In genomic region chrX:166167307-166167706, GRCm38 (mm10) we compare ENCODE assay signal across 8 mouse cellular contexts. TPM values are rescaled to one million over a fixed set of nuclear protein-coding genes. Genes with fewer than 3 reads are reported as not detected.
DNase-seq lines count a peak whose midpoint lies in the region; ATAC-seq and TF ChIP-seq lines count a peak whose summit lies in the region.

No protein-coding gene starts in this region.

- ATAC-seq in erythroblast, adult 5-6 weeks (replicated peaks; ENCODE audit: low FRiP score, poor library complexity, severe bottlenecking) = 0 out of 2 replicates have a peak, but pooled peaks have one; percentile 41

- H3K4me3 ChIP-seq in cerebellum, adult 2 months (replicated peaks; ENCODE audit: insufficient read depth, low read depth, low read length) = no peak overlapping the region

- DNase-seq in cerebellum, adult 2 months = peak in 1 of 2 experiments; percentile 32
- no peak for DNase-seq in cerebellum, adult 9-11 months
- DNase-seq in left cerebral cortex, adult 18-20 months (ENCODE audit: low spot score in 2 of 2) = peak; percentile 41 to 49
- no peak for DNase-seq in left cerebral cortex, adult 11 months (ENCODE audit: low spot score)
- DNase-seq in MEL-GATA-1-ER (ENCODE audit: extremely low read depth, low read depth) = peak; percentile 62
- DNase-seq in thymus, postnatal 25 days = peak; percentile 11
- no peak for DNase-seq in right cerebral cortex, postnatal 4 days

- no peak overlapping the region for H3K27ac ChIP-seq in cerebellum, adult 2 months (ENCODE audit: insufficient read depth, low read length)

- no peak for TF ChIP-seq POLR2A in cerebellum, adult 2 months (IDR thresholded peaks at IDR 0.05; ENCODE audit: borderline replicate concordance, insufficient read depth, low read length)

- WGBS in cerebellum, adult 2 months = 6% methylated on average over 4 of the region's 4 CpGs

- H3K4me1 ChIP-seq in cerebellum, adult 2 months (ENCODE audit: control insufficient read depth, insufficient read depth, low read length) = no peaks in the 10 kb centered on the region; the same call in 1 of the 2 replicates

- TF ChIP-seq CTCF in cerebellum, adult 2 months (IDR thresholded peaks at IDR 0.05; ENCODE audit: borderline replicate concordance, insufficient read depth, low read depth, low read length) = peak; percentile 38; the same call in 1 of the 2 replicates

- no peaks in the 10 kb centered on the region for H3K27me3 ChIP-seq in cerebellum, adult 2 months (ENCODE audit: control insufficient read depth, insufficient read depth, low read length)

RNA-seq across cellular contexts. Expression of gene Gemin8, which starts 2.9 kb away (rescaled TPM):
- polyA plus RNA-seq in cerebellum, adult 2 months (2012; rRNA removed) = 10.6 and 11.8 TPM in 2 replicates
- total RNA-seq in left cerebral cortex, adult 18-20 months (2021) = 10 to 100 TPM; 11.5 to 16.3 TPM
- 0.42 and 11.7 TPM in 2 replicates for total RNA-seq in erythroblast, adult 5-6 weeks (2015; ENCODE audit: low replicate concordance)
- 2.2 TPM in 2 replicates for total RNA-seq in erythroblast, adult 5-6 weeks (2017; ENCODE audit: low replicate concordance)

Comparison
In these comparisons a context has a peak if more than half of its experiments do, and no peak if none do; other contexts are left out.
1. DNase-seq: peak in left cerebral cortex, adult 18-20 months (2 of 2), MEL-GATA-1-ER (single experiment) and thymus, postnatal 25 days (single experiment); none in cerebellum, adult 9-11 months (single experiment), left cerebral cortex, adult 11 months (single experiment) and right cerebral cortex, postnatal 4 days (single experiment).